Mouse (Mus musculus): Measurements from ENCODE around the gene Cbl. TPM values are rescaled to one million over a fixed set of nuclear protein-coding genes. Genes with fewer than 3 reads are reported as not detected.
A peak's percentile ranks its signal among the peaks of the same experiment; 100 is the strongest.

Gene Cbl
- polyA plus RNA-seq, 2 experiments from 2014 or later: 22.8 to 25.0 TPM

DNA sequence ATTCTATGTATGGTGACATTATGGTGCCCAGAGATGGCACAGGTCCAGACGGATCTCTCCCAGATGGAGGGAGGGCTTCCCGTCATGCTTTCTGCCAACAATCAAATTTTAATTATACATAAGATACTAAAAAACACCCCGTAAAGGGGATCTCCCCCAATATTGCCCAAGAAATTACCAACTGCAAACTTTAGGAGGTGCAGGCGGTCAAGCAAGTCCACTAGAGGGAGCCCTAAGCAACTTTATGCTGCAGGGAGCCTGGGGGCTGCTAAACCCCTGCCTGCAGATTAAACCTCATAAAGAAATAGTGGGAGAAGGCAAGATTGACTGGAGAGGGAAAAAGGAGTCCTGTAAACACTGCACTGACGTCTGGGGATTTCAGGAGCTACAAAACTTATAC, 5.6 kb upstream of the Cbl start:
- ATAC-seq: no peak

- peak; percentile 51 for ATAC-seq
These were observed 4.8 kb upstream of the Cbl start for GRCm38 (mm10) chr9:44238501-44239190.

- no peak for ATAC-seq
These were observed 3.3 kb upstream of the Cbl start for GRCm38 (mm10) chr9:44237128-44237527.

DNA sequence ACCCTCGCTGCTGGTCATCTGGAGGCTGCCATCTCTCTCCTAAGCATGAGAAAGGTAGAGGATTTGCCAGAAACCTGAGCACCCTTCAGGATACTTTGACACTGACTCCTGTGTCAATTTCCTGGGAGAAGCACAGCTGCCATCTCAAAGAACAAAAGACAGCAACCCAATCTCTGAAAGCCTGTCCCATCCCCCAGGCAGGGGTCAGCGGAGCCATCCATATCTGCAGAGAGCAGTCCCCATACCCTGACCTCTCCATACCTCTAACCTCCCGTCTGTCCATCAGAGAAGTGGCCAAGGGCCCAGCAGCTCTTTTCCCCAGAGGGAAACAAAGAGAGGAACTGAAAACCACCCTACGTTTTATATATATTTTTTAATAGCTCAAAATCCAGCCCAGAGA, 2.8 kb upstream of the Cbl start:
- no peak for ATAC-seq

- no peak for ATAC-seq
These were observed 904 bp upstream of the Cbl start for GRCm38 (mm10) chr9:44234479-44235427.

- ATAC-seq: peak; percentile 13
These were observed 638 bp downstream of the Cbl start for GRCm38 (mm10) chr9:44233021-44233801.

- no peak for ATAC-seq
These were observed 2.2 kb downstream of the Cbl start for GRCm38 (mm10) chr9:44231609-44232008.

GRCm38 (mm10) chr9:44225993-44226392, 7.9 kb downstream of the Cbl start:
- no peak for ATAC-seq

GRCm38 (mm10) chr9:44213538-44213937, 20.3 kb downstream of the Cbl start:
- ATAC-seq: no peak

DNA sequence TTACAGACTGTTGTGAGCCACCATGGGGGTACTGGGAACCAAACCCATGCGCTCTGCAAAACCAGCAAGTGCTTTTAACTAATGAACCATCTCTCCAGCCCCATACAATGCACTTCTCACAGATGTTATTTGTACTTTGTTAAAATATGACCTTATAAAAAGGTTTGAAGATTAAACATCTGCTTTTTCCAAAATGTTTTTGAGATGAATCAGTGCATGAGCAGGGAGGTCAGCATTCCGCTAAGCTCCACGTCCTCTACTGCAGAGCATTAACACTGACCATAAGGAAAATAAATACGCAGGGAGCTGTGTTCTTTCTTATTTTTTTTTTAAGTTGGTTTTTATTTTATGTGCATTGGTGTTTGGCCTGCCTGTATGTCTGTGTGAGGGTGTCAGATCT, 21.4 kb downstream of the Cbl start:
- ATAC-seq: no peak

- no peak for ATAC-seq
These were observed 24.4 kb downstream of the Cbl start for GRCm38 (mm10) chr9:44209416-44209815.

- ATAC-seq: no peak
These were observed 26.0 kb downstream of the Cbl start for GRCm38 (mm10) chr9:44207840-44208239.

DNA sequence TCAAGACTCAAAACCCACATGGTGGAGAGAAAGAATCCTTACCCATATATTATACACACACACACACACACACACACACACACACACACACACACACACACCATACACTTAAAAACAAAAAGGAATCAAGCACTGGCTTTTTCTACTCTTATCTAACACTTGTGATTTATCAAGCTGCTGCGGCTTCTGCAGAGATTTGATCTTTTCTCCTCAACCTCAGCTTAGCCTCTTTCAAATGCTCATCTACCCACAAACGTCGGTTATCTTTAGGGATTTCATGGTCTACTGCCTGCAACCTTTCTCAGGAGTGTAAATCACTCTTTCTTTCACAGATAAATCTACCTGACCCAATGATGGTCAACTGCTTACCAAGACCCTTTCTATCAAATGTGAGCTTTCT, 33.4 kb downstream of the Cbl start:
- ATAC-seq: no peak

GRCm38 (mm10) chr9:44199580-44199979, 34.3 kb downstream of the Cbl start:
- ATAC-seq: no peak

DNA sequence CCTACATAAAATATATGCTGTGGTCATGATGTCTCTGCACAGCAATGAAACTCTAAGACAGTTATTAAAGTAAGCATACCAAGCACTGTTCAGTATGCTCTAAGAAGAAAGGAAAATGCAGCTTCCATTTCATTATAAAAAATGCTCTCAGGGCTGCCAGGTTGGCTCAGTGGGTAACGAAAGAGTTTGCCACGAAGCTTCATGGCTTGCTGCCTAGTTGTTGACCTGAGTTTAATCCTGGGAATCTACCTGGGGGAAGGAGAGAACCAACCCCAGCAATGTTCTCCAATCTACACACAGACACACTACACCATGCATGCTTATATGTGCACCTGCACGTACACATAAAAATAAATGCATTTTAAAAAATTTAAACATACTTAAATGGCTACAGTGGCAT, 34.7 kb downstream of the Cbl start:
- ATAC-seq: no peak

DNA sequence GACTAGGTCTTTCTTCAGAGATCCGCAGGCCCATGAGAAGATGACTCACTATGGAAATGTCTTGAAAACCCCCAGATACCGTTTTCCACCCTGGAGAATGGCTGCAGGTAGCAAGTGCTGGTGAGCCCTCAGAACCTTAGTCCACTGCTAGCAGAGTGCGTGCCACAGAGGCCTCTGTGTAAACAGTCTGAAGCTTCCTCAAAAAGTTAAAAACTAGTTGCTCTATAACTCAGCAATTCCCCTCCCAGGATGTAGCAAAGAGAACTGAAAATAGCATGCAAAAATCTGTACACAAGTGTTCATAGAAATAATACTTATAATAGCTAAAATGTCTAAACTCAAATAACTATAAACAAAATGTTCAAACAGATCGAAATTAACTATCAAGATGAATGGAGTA, 37.5 kb downstream of the Cbl start:
- ATAC-seq: no peak

DNA sequence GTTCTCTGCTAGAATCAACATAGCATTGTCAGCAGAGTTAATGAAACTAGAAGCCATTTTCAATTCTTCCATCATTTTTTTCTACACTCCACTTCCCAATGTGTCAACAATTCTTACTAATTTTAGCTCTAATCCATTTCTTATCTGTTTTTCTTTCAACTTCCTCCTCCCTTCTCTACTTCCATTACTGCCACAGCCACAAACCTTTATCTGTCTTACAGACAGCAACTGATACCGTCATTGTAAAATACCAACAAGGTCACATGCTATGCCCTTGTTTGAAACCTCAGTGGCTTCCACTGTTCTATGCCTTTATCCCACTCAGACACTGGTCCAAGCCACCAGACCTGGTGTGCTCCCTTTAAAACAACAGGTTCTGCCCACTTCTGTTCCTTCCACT, 39.8 kb downstream of the Cbl start:
- ATAC-seq: no peak

DNA sequence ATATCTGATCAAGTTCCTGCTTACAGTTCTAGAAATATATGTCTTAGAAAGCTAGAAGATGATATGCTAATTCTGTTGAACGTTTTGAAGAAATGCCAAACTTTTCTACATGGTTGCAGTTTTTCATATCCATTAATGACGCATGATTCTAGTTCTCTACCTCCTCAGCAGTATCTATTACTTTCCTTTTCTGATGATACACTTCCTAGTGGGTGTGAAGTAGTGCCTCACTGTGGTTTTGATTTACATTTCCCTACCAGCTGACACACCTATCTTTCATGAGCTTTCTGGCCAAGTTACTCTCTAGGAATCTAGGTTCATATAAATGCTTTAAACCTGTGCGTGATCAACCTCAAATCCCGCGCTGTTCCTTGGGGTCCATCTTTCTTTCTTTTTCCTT, 41.1 kb downstream of the Cbl start:
- ATAC-seq: peak; percentile 62

DNA sequence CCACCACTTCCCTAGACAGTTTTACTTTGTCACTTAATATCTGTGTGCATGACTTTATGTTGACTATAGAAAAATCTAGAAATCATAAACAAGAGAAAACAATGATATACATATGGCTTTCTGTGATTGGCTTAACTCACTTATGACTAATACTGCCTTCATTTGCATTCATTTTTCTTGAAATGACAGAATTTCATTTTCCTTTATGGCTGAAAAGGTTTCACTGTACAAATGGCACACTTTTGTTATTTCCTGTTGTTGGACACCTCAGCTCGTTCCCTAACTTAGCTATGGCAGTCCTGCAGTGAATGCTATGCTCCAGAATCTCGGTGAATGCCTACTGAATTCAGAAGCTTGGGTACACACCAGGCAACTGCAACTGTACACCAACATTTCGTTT, 41.5 kb downstream of the Cbl start:
- ATAC-seq: no peak

- no peak for ATAC-seq
These were observed 42.7 kb downstream of the Cbl start for GRCm38 (mm10) chr9:44191166-44191565.

GRCm38 (mm10) chr9:44188223-44188622, 45.6 kb downstream of the Cbl start:
- ATAC-seq: no peak

DNA sequence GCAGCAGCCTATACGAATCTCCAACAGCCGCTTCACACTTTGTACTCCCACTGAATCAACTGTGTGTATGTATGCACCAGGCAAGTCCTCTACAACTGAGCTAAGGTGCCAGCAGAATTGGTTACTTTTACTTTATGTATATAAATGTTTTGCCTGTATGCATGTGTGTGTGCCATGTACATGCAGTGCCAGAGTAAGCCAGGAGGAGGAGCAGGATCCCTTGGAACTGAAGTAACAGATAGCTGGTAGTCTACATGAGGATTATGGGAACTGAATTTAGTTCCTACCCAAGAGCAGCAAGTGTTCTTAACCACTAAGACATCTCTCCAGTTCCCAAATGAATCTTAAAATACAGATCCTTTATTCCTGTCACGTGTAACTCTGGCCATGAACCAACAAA, 51.6 kb downstream of the Cbl start:
- no peak for ATAC-seq

DNA sequence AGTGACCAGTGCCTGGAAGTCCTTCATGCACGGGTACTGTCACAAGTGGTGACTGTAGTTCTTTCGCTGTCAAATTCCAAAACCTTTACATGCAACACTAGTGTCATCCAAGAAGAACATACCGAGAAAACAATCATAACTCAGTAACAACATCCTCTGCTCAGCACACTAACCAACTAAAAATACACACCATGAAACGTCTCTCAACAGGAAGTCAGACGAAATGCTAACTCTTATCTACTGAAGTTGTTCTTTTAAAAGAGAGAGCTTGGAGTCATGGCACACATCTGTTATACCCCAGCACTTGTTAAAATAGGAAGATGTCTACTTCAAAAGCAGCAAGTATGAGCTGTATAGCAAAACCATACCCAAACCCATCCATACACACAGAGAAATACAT, 52.3 kb downstream of the Cbl start:
- ATAC-seq: peak; percentile 75

Measured in activated CD4-positive, CD25-positive, alpha-beta regulatory T cell, adult 4 months (primary cell).